Mouse (Mus musculus): ENCODE data around the gene Ndufaf8. TPM values are rescaled to one million over a fixed set of nuclear protein-coding genes. Genes with fewer than 3 reads are reported as not detected.

Ndufaf8 gene
- polyA plus RNA-seq, 1 experiment from 2014 or later = 92.6 TPM

DNA sequence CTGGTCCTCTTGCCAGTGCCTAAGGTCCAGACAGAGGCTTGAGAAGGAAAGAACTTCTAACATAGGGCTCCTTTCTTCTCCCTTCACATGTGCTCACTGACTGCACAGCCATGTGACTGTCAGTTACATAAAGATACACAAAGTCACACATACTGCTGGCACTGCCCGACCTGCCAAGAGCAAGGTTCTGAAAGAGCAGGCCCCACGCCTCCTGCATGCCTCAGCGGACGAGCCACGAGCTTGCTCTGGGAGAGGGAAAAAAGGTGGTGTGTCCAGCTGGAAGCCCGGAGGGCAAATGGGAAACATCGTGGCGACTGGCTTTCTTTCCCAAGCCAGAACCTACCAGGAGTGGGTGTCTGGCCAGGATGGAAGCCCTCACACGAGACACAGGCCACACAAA, 9.1 kb downstream of the Ndufaf8 start:
- Histone ChIP-seq H3K4me1 (ENCODE audit: control insufficient read depth, insufficient read depth, low read length) (peaks cover 22% of the 10 kb centered on the region), H3K27me3 (ENCODE audit: control insufficient read depth, insufficient read depth, low read length) (no peaks in the 10 kb centered on the region), H3K4me3 (ENCODE audit: low read length) (no peak overlapping the region), H3K27ac (ENCODE audit: low read length) (no peak overlapping the region), H3K9me3 (replicated peaks; ENCODE audit: control insufficient read depth, low read length) (no peaks in the 10 kb centered on the region), H3K36me3 (ENCODE audit: control insufficient read depth, insufficient read depth) (peaks cover 39% of the 10 kb centered on the region), H3K4me2 (ENCODE audit: low read depth, low read length) (no peak overlapping the region), H3K9ac (ENCODE audit: low read length) (no peak overlapping the region)
- WGBS = 81% methylated on average over 9 of the region's 9 CpGs
- ATAC-seq (replicated peaks; ENCODE audit: extremely low read depth, insufficient read depth, low FRiP score) = no peak

DNA sequence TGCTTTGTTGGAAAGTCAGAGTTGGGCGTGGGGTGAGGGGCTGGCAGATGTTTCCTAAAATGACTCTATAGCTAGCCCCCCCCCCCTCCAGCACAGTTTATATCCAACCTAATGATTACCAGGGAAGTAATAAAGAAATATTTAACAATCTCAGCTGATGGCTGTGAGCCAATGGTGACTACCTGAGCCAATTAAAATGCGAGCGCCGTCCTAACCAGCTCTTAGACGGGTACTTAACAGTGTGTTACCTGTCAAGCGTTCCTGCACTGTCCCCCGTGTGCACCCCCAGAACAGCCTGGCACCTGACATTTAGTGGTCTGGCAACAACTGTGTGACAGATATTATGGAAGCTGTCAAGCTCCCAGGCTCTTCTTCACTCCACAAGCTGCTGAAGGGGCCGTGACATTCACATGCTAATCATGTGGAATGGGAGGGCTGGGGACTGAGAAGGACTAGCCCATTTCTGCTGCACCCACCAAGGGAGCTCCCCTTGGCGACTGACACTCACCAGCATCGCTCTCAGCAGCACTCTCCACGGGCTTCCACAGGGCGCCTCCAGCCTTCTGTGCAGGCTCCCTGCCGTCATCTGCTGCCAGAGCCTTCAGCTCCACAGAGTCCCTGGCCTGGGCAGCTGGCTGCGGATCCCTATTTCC, 11.0 kb downstream of the Ndufaf8 start:
- 81% methylated on average over 14 of the region's 14 CpGs for WGBS
- Histone ChIP-seq H3K27ac (ENCODE audit: low read length) (no peak overlapping the region), H3K9me3 (replicated peaks; ENCODE audit: control insufficient read depth, low read length) (no peaks in the 10 kb centered on the region), H3K4me1 (ENCODE audit: control insufficient read depth, insufficient read depth, low read length) (peaks cover 30% of the 10 kb centered on the region), H3K9ac (ENCODE audit: low read length) (no peak overlapping the region), H3K27me3 (ENCODE audit: control insufficient read depth, insufficient read depth, low read length) (no peaks in the 10 kb centered on the region), H3K36me3 (ENCODE audit: control insufficient read depth, insufficient read depth) (peaks cover 34% of the 10 kb centered on the region), H3K4me3 (ENCODE audit: low read length) (no peak overlapping the region), H3K4me2 (ENCODE audit: low read depth, low read length) (no peak overlapping the region)
- ATAC-seq (replicated peaks; ENCODE audit: extremely low read depth, insufficient read depth, low FRiP score) = no peak

DNA sequence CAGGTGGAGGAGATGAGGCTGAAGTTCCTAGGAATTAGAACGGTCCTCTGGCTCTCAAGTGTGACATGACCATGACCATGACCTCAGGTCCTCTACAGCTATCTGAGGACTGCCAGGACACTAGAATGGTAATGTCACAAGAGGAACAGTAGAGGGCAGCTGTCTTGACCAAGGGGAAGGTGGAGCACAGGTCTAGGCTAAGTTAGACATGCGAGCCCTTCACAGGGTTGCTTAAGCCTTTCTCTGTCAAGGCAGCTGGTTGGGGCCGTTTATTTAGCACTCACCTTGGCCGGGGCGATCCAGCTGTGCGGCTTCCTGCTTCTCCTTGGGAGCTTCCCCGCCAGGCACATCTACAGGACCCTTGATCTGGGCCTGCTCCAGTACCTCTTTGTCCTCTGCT, 11.8 kb downstream of the Ndufaf8 start:
- H3K27me3 ChIP-seq (ENCODE audit: control insufficient read depth, insufficient read depth, low read length) = no peaks in the 10 kb centered on the region
- H3K9me3 ChIP-seq (replicated peaks; ENCODE audit: control insufficient read depth, low read length) = no peaks in the 10 kb centered on the region
- no peak overlapping the region for H3K4me3 ChIP-seq (ENCODE audit: low read length)
- no peak overlapping the region for H3K4me2 ChIP-seq (ENCODE audit: low read depth, low read length)
- H3K4me1 ChIP-seq (ENCODE audit: control insufficient read depth, insufficient read depth, low read length) = peaks cover 30% of the 10 kb centered on the region
- H3K27ac ChIP-seq (ENCODE audit: low read length) = no peak overlapping the region
- peaks cover 31% of the 10 kb centered on the region for H3K36me3 ChIP-seq (ENCODE audit: control insufficient read depth, insufficient read depth)
- no peak for ATAC-seq (replicated peaks; ENCODE audit: extremely low read depth, insufficient read depth, low FRiP score)
- H3K9ac ChIP-seq (ENCODE audit: low read length) = no peak overlapping the region
- WGBS = 71% methylated on average over 7 of the region's 7 CpGs

DNA sequence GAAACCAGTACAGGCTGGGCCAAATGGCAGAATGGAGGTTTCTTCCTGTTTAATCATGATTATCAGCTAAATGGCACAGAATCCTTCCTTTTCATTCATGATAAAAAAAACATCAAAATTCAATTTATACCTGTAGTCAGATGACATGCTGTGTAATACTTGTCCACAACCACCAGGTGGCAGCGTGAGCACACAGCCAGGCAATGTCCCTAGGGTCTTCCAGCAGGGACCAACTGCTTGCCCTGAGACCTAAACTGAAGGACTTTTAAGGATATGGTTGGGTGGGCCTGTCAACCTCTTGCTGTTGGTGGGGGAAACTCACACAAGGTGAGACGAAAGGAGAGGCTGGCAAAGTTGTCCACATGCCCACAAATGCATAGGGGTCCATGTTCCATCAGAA, 12.3 kb downstream of the Ndufaf8 start:
- H3K27me3 ChIP-seq (ENCODE audit: control insufficient read depth, insufficient read depth, low read length) = no peaks in the 10 kb centered on the region
- H3K4me3 ChIP-seq (ENCODE audit: low read length) = no peak overlapping the region
- H3K9me3 ChIP-seq (replicated peaks; ENCODE audit: control insufficient read depth, low read length) = no peaks in the 10 kb centered on the region
- 13% methylated on average over 2 of the region's 2 CpGs for WGBS
- no peak overlapping the region for H3K4me2 ChIP-seq (ENCODE audit: low read depth, low read length)
- H3K36me3 ChIP-seq (ENCODE audit: control insufficient read depth, insufficient read depth) = peaks cover 29% of the 10 kb centered on the region
- peaks cover 30% of the 10 kb centered on the region for H3K4me1 ChIP-seq (ENCODE audit: control insufficient read depth, insufficient read depth, low read length)
- no peak for ATAC-seq (replicated peaks; ENCODE audit: extremely low read depth, insufficient read depth, low FRiP score)
- H3K27ac ChIP-seq (ENCODE audit: low read length) = no peak overlapping the region
- H3K9ac ChIP-seq (ENCODE audit: low read length) = no peak overlapping the region

DNA sequence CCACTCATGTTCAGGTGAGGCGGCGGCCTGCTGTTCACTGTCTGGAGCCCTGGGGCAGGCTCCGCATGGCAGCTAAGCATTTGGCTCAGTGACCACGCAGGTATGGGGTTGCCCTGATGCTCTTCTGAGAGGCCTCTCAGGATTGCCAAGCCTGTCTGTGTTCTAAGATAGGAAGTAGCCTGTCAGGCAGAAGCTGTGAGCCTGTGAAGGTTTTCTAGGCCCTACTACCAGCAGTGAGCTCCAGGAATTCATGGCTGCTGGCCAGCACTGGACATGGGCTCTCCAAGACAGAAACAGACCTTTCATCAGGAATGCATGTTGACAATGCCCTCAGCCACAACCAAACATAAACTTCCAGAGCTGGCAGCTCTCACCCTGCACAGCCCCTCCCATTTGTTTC, 13.4 kb downstream of the Ndufaf8 start:
- Histone ChIP-seq H3K9ac (ENCODE audit: low read length) (no peak overlapping the region), H3K4me3 (ENCODE audit: low read length) (no peak overlapping the region), H3K27ac (ENCODE audit: low read length) (peak overlapping the region; percentile 74), H3K9me3 (replicated peaks; ENCODE audit: control insufficient read depth, low read length) (no peaks in the 10 kb centered on the region), H3K4me1 (ENCODE audit: control insufficient read depth, insufficient read depth, low read length) (peaks cover 30% of the 10 kb centered on the region), H3K27me3 (ENCODE audit: control insufficient read depth, insufficient read depth, low read length) (no peaks in the 10 kb centered on the region), H3K4me2 (ENCODE audit: low read depth, low read length) (no peak overlapping the region), H3K36me3 (ENCODE audit: control insufficient read depth, insufficient read depth) (peaks cover 30% of the 10 kb centered on the region)
- WGBS = 43% methylated on average over 4 of the region's 4 CpGs
- peak; percentile 86 for ATAC-seq (replicated peaks; ENCODE audit: extremely low read depth, insufficient read depth, low FRiP score)

DNA sequence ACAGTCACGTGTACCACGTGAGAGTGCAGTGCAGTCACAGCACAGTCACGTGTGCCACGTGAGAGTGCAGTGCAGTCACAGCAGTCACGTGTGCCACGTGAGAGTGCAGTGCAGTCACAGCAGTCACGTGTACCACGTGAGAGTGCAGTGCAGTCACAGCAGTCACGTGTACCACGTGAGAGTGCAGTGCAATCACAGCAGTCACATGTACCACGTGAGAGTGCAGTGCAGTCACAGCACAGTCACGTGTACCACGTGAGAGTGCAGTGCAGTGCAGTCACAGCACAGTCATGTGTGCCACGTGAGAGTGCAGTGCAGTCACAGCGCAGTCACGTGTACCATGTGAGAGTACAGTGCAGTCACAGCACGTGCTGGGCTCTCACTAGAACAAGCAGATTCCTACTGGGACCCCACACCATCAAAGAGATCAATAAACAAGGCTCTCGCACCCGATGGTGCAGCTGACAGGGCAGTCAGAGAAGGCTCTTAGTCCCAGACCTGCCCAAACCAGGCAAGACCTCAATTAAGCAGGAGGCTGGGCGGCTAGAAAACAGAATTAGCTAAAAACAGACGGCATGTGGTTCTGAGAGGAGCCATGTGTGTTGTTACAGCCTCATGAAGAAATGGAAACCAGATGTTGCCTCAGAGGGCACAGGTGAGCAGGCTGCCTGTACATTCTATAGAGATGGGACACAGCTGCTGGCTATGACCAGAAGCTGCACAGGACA, 15.9 kb downstream of the Ndufaf8 start:
- Histone ChIP-seq H3K4me1 (ENCODE audit: control insufficient read depth, insufficient read depth, low read length) (peaks cover 30% of the 10 kb centered on the region), H3K4me3 (ENCODE audit: low read length) (no peak overlapping the region), H3K36me3 (ENCODE audit: control insufficient read depth, insufficient read depth) (peaks cover 18% of the 10 kb centered on the region), H3K4me2 (ENCODE audit: low read depth, low read length) (no peak overlapping the region), H3K9me3 (replicated peaks; ENCODE audit: control insufficient read depth, low read length) (no peaks in the 10 kb centered on the region), H3K9ac (ENCODE audit: low read length) (no peak overlapping the region), H3K27ac (ENCODE audit: low read length) (no peak overlapping the region), H3K27me3 (ENCODE audit: control insufficient read depth, insufficient read depth, low read length) (no peaks in the 10 kb centered on the region)
- no peak for ATAC-seq (replicated peaks; ENCODE audit: extremely low read depth, insufficient read depth, low FRiP score)
- WGBS = 94% methylated on average over 21 of the region's 21 CpGs

DNA sequence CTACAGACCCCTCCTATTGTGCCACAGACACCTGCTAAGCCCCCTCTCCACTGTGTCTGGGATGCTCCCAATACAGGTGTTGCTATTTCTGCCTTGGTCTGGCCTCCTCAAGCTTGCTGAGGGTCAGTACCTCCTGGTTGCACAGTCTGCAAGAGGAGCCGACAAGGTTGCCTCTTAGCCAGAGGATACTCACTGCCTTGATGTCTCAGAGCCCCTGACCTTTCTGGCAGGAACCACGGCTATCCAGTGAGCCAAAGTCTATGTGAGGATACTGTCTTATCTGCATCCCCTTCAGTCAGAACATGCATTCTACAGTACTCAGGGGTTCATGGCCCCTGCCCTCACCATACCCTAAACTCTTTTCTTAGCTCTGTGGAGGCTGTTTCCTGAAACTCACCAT, 18.9 kb downstream of the Ndufaf8 start:
- no peak overlapping the region for H3K27ac ChIP-seq (ENCODE audit: low read length)
- H3K27me3 ChIP-seq (ENCODE audit: control insufficient read depth, insufficient read depth, low read length) = no peaks in the 10 kb centered on the region
- WGBS = 83% methylated on average over 2 of the region's 2 CpGs
- no peak overlapping the region for H3K4me2 ChIP-seq (ENCODE audit: low read depth, low read length)
- H3K9me3 ChIP-seq (replicated peaks; ENCODE audit: control insufficient read depth, low read length) = no peaks in the 10 kb centered on the region
- no peak for ATAC-seq (replicated peaks; ENCODE audit: extremely low read depth, insufficient read depth, low FRiP score)
- H3K9ac ChIP-seq (ENCODE audit: low read length) = no peak overlapping the region
- H3K36me3 ChIP-seq (ENCODE audit: control insufficient read depth, insufficient read depth) = peaks cover 10% of the 10 kb centered on the region
- peaks cover 19% of the 10 kb centered on the region for H3K4me1 ChIP-seq (ENCODE audit: control insufficient read depth, insufficient read depth, low read length)
- H3K4me3 ChIP-seq (ENCODE audit: low read length) = no peak overlapping the region

DNA sequence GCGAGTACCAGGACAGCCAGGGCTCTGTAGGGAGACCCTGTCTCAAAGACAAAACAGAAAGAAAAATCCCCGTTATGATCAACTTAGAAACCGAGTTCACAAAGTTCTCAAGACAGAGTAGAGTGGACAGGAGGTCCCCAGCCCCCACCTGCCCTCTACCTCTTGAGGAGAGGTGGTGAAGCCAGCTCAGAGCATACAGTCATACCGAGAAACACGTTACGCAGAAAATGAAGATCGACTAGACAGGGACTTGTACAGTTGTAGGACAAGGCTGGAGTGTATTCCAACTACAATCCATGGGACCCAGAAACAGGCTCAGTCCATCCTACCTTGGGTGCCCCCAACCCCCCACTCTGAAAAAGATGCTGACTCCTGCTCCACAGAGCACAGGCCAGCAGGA, 20.4 kb downstream of the Ndufaf8 start:
- no peak overlapping the region for H3K4me3 ChIP-seq (ENCODE audit: low read length)
- H3K36me3 ChIP-seq (ENCODE audit: control insufficient read depth, insufficient read depth) = peaks cover 12% of the 10 kb centered on the region
- no peaks in the 10 kb centered on the region for H3K9me3 ChIP-seq (replicated peaks; ENCODE audit: control insufficient read depth, low read length)
- H3K4me2 ChIP-seq (ENCODE audit: low read depth, low read length) = no peak overlapping the region
- no peaks in the 10 kb centered on the region for H3K27me3 ChIP-seq (ENCODE audit: control insufficient read depth, insufficient read depth, low read length)
- no peak overlapping the region for H3K27ac ChIP-seq (ENCODE audit: low read length)
- ATAC-seq (replicated peaks; ENCODE audit: extremely low read depth, insufficient read depth, low FRiP score) = no peak
- H3K9ac ChIP-seq (ENCODE audit: low read length) = no peak overlapping the region
- 92% methylated on average over 7 of the region's 7 CpGs for WGBS
- H3K4me1 ChIP-seq (ENCODE audit: control insufficient read depth, insufficient read depth, low read length) = peaks cover 8% of the 10 kb centered on the region

DNA sequence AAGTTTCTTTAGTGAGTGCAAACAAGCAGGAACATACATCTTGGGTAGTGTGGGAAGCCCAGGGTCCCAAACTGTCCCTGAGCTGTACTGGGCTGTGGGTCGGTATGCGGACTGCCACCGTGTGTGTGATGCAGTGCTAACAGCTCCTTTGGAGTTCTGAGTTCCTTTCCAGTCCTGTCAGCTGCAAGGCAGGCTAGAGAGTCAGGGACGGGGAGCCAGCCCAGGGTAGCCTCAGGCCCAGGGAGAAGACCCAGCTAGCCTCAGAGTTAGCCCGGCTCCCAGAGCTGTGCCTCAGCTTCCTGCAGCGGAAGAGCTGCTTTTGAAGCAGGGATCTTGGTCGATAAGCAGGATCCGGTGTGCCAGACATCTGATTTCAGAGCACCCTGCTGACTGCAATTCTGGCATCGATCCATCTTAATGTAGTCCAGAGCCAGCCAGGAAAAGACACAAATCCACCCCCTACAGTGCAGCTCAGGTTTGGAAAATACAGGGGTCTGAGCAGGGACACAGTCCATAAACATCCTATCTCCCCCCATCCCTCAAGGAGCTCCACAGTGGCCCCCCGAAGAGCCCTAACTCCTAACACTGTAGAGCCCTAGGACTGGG, 21.3 kb downstream of the Ndufaf8 start:
- 50% methylated on average over 10 of the region's 10 CpGs for WGBS
- Histone ChIP-seq H3K4me1 (ENCODE audit: control insufficient read depth, insufficient read depth, low read length) (peaks cover 8% of the 10 kb centered on the region), H3K27ac (ENCODE audit: low read length) (no peak overlapping the region), H3K4me2 (ENCODE audit: low read depth, low read length) (no peak overlapping the region), H3K9me3 (replicated peaks; ENCODE audit: control insufficient read depth, low read length) (no peaks in the 10 kb centered on the region), H3K27me3 (ENCODE audit: control insufficient read depth, insufficient read depth, low read length) (no peaks in the 10 kb centered on the region), H3K36me3 (ENCODE audit: control insufficient read depth, insufficient read depth) (peaks cover 9% of the 10 kb centered on the region), H3K4me3 (ENCODE audit: low read length) (no peak overlapping the region), H3K9ac (ENCODE audit: low read length) (no peak overlapping the region; the same call in 1 of the 2 replicates)
- ATAC-seq (replicated peaks; ENCODE audit: extremely low read depth, insufficient read depth, low FRiP score) = peak; percentile 53; the same call in 1 of the 2 replicates

Measured in heart, embryonic 16.5 days (tissue).